Mouse (Mus musculus): ENCODE measurements around the gene Trim68. TPM values are rescaled to one million over a fixed set of nuclear protein-coding genes. Genes with fewer than 3 reads are reported as not detected.

The Trim68 gene
- polyA plus RNA-seq, 1 experiment from 2014 or later: 3.6 TPM

DNA sequence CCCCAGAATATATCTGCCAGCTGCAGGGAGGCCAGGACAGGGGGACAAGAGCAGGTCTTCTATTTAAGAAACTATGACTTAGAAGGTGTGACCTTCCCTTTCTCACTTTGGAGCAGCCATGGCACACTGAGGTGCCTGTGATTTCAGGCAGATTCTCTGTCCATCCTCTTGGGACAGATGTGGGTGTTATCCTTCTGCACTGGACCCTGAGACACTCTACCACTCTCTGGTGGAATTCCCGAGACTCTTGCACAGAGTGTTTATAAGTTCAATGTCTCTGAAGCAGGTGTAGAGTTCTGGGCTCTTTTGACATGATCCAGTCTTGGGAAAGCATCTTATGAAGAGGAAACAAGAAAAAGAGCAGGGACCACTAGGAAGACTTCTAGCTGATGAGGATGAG, 49.0 kb downstream of the Trim68 start, which contains the start of gene Olfr554:
TSS of gene Olfr554 (plus strand) at position 301 of the 400 bp plus-strand sequence.
- Histone ChIP-seq H3K4me1 (replicated peaks; ENCODE audit: control insufficient read depth, insufficient read depth, low read length) (no peaks in the 10 kb centered on the region), H3K27me3 (replicated peaks; ENCODE audit: control insufficient read depth, insufficient read depth, low read length) (no peaks in the 10 kb centered on the region), H3K9me3 (ENCODE audit: control insufficient read depth) (no peaks in the 10 kb centered on the region), H3K4me2 (replicated peaks; ENCODE audit: low read depth) (no peak within 1 kb of the TSS), H3K36me3 (ENCODE audit: control insufficient read depth, insufficient read depth) (no peaks in the 10 kb centered on the region), H3K27ac (ENCODE audit: low read depth, low read length) (no peak within 1 kb of the TSS), H3K4me3 (ENCODE audit: low read depth, low read length) (no peak within 1 kb of the TSS), H3K9ac (ENCODE audit: low read depth, low read length) (no peak within 1 kb of the TSS)
- TF ChIP-seq CTCF (IDR thresholded peaks at IDR 0.05; ENCODE audit: low read depth): no peak
- WGBS: 59% methylated on average over 1 of the region's 1 CpGs
- no peak for ATAC-seq

DNA sequence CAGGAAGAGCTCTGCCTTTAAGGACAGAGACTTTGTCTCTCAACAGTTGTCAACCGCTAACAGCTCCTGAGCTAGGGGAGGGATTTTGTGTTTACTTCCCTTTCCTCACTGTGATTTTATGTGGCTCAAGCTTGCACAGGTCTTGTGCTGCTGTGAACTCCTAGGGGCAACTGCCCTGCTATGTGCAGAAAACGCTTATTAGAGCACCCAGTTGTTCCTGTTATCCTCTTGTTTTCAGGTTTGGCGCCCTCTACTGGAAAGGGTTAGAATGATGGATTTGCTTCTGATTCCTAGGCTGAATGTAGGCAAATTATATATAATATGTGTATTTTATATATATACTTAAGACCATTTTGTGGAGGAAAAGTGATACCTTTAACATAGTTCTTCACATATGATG, 50.5 kb downstream of the Trim68 start:
- ATAC-seq: no peak
- Histone ChIP-seq H3K27me3 (replicated peaks; ENCODE audit: control insufficient read depth, insufficient read depth, low read length) (no peaks in the 10 kb centered on the region), H3K4me2 (replicated peaks; ENCODE audit: low read depth) (no peak overlapping the region), H3K4me1 (replicated peaks; ENCODE audit: control insufficient read depth, insufficient read depth, low read length) (no peaks in the 10 kb centered on the region), H3K9ac (ENCODE audit: low read depth, low read length) (no peak overlapping the region), H3K27ac (ENCODE audit: low read depth, low read length) (no peak overlapping the region), H3K4me3 (ENCODE audit: low read depth, low read length) (no peak overlapping the region), H3K9me3 (ENCODE audit: control insufficient read depth) (no peaks in the 10 kb centered on the region), H3K36me3 (ENCODE audit: control insufficient read depth, insufficient read depth) (no peaks in the 10 kb centered on the region)
- TF ChIP-seq CTCF (IDR thresholded peaks at IDR 0.05; ENCODE audit: low read depth): peak; percentile 75
- WGBS: 31% methylated on average over 3 of the region's 3 CpGs

Other genes starting within 250 kb of the Trim68 start
- 22.7 and 23.4 TPM in 2 replicates for gene Rrm1, start 245.6 kb downstream of the Trim68 start, polyA plus RNA-seq (2015; fragmentation: Nextera tagmentation; extraction: Ambion mirVana)
- not detected in 2 replicates for gene Olfr543, start 205.6 kb downstream of the Trim68 start, polyA plus RNA-seq (2015; fragmentation: Nextera tagmentation; extraction: Ambion mirVana)
- gene Olfr544, start 199.0 kb downstream of the Trim68 start, polyA plus RNA-seq (2015; fragmentation: Nextera tagmentation; extraction: Ambion mirVana): 0.04 TPM in 1 of 2 replicates, not detected in the other
- not detected in 2 replicates for gene Olfr545, start 187.8 kb downstream of the Trim68 start, polyA plus RNA-seq (2015; fragmentation: Nextera tagmentation; extraction: Ambion mirVana)
- gene Olfr547, start 152.6 kb downstream of the Trim68 start, polyA plus RNA-seq (2015; fragmentation: Nextera tagmentation; extraction: Ambion mirVana): not detected in 2 replicates
- not detected in 2 replicates for gene Olfr548-ps1, start 146.4 kb downstream of the Trim68 start, polyA plus RNA-seq (2015; fragmentation: Nextera tagmentation; extraction: Ambion mirVana)
- gene Olfr549, start 137.5 kb downstream of the Trim68 start, polyA plus RNA-seq (2015; fragmentation: Nextera tagmentation; extraction: Ambion mirVana): not detected in 2 replicates
- 0.48 and 0.66 TPM in 2 replicates for gene Trim21, start 121.8 kb downstream of the Trim68 start, polyA plus RNA-seq (2015; fragmentation: Nextera tagmentation; extraction: Ambion mirVana)
- gene Olfr550, start 115.9 kb downstream of the Trim68 start, polyA plus RNA-seq (2015; fragmentation: Nextera tagmentation; extraction: Ambion mirVana): not detected in 2 replicates
- not detected in 2 replicates for gene Olfr551, start 95.4 kb downstream of the Trim68 start, polyA plus RNA-seq (2015; fragmentation: Nextera tagmentation; extraction: Ambion mirVana)
- gene Olfr552, start 89.6 kb downstream of the Trim68 start, polyA plus RNA-seq (2015; fragmentation: Nextera tagmentation; extraction: Ambion mirVana): not detected in 2 replicates
- not detected in 2 replicates for gene Olfr553, start 69.1 kb downstream of the Trim68 start, polyA plus RNA-seq (2015; fragmentation: Nextera tagmentation; extraction: Ambion mirVana)
- not detected in 2 replicates for gene Olfr554, start 48.9 kb downstream of the Trim68 start, polyA plus RNA-seq (2015; fragmentation: Nextera tagmentation; extraction: Ambion mirVana)
- not detected in 2 replicates for gene Olfr555, start 28.5 kb downstream of the Trim68 start, polyA plus RNA-seq (2015; fragmentation: Nextera tagmentation; extraction: Ambion mirVana)
- gene Olfr556, start 22.4 kb downstream of the Trim68 start, polyA plus RNA-seq (2015; fragmentation: Nextera tagmentation; extraction: Ambion mirVana): not detected in 2 replicates
- gene Olfr557, start 8.6 kb upstream of the Trim68 start, polyA plus RNA-seq (2015; fragmentation: Nextera tagmentation; extraction: Ambion mirVana): not detected in 2 replicates
- 0.38 and 0.48 TPM in 2 replicates for gene Olfr558, start 14.9 kb upstream of the Trim68 start, polyA plus RNA-seq (2015; fragmentation: Nextera tagmentation; extraction: Ambion mirVana)
- gene Olfr33, start 31.7 kb upstream of the Trim68 start, polyA plus RNA-seq (2015; fragmentation: Nextera tagmentation; extraction: Ambion mirVana): not detected in 2 replicates
- gene Olfr559, start 40.2 kb upstream of the Trim68 start, polyA plus RNA-seq (2015; fragmentation: Nextera tagmentation; extraction: Ambion mirVana): not detected in 2 replicates
- not detected in 2 replicates for gene Olfr560, start 72.0 kb upstream of the Trim68 start, polyA plus RNA-seq (2015; fragmentation: Nextera tagmentation; extraction: Ambion mirVana)
- gene Olfr78, start 72.1 kb upstream of the Trim68 start, polyA plus RNA-seq (2015; fragmentation: Nextera tagmentation; extraction: Ambion mirVana): 0.12 and 0.23 TPM in 2 replicates
- not detected in 2 replicates for gene Olfr561, start 83.9 kb upstream of the Trim68 start, polyA plus RNA-seq (2015; fragmentation: Nextera tagmentation; extraction: Ambion mirVana)
- not detected in 2 replicates for gene Olfr564, start 116.2 kb upstream of the Trim68 start, polyA plus RNA-seq (2015; fragmentation: Nextera tagmentation; extraction: Ambion mirVana)
- gene Olfr566, start 171.4 kb upstream of the Trim68 start, polyA plus RNA-seq (2015; fragmentation: Nextera tagmentation; extraction: Ambion mirVana): not detected in 2 replicates
- not detected in 2 replicates for gene Olfr568, start 189.8 kb upstream of the Trim68 start, polyA plus RNA-seq (2015; fragmentation: Nextera tagmentation; extraction: Ambion mirVana)
- gene Olfr569, start 203.6 kb upstream of the Trim68 start, polyA plus RNA-seq (2015; fragmentation: Nextera tagmentation; extraction: Ambion mirVana): not detected in 2 replicates
- not detected in 2 replicates for gene Olfr570, start 207.2 kb upstream of the Trim68 start, polyA plus RNA-seq (2015; fragmentation: Nextera tagmentation; extraction: Ambion mirVana)
- gene Olfr571, start 230.2 kb upstream of the Trim68 start, polyA plus RNA-seq (2015; fragmentation: Nextera tagmentation; extraction: Ambion mirVana): not detected in 2 replicates
- gene Olfr572, start 237.1 kb upstream of the Trim68 start, polyA plus RNA-seq (2015; fragmentation: Nextera tagmentation; extraction: Ambion mirVana): not detected in 2 replicates

All from intestine, postnatal 0 days (tissue).